Mouse (Mus musculus): ENCODE measurements around the gene Vmn2r124. TPM values are rescaled to one million over a fixed set of nuclear protein-coding genes. Genes with fewer than 3 reads are reported as not detected.

Gene Vmn2r124
- not detected in 2 replicates for polyA plus RNA-seq (2012; rRNA removed)

GRCm38 (mm10) chr17:18049124-18049523, at the start of gene Vmn2r124:
TSS of gene Vmn2r124 (plus strand) at chr17:18049424.

DNA sequence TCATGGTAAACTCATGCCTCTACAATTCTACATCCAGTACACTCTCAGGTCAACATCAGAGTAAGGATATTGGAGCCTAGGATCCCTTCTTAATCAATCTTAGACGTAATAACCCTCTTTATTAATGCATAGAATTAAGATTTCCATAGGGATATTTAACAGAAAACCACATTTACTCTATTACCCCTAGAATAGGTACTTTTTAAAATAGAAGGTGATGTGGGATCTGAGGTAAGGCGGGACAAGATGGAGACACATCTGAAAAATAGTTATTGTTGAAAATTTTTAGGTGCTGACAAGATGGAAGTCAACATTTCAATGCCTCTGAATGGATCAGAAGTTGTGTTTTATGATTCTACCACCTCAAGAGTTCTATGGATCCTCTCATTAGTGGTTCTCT, 27.8 kb upstream of the Vmn2r124 start, which contains the start of gene Fpr-rs4:
Gene Fpr-rs4, plus strand, starts transcription at position 301 of the 400 bp plus-strand sequence.

GRCm38 (mm10) chr17:18084716-18085115, 35.5 kb downstream of the Vmn2r124 start, which contains the start of gene Vmn2r91:
TSS of gene Vmn2r91 (plus strand) at chr17:18085016.

Other genes starting within 250 kb of the Vmn2r124 start
- gene Spaca6, start 222.3 kb upstream of the Vmn2r124 start, polyA plus RNA-seq (2012; rRNA removed) = 6.8 and 10.5 TPM in 2 replicates
- 0.08 TPM in 2 replicates for gene Has1, start 194.2 kb upstream of the Vmn2r124 start, polyA plus RNA-seq (2012; rRNA removed)
- gene Fpr1, start 165.5 kb upstream of the Vmn2r124 start, polyA plus RNA-seq (2012; rRNA removed) = 17.5 and 21.4 TPM in 2 replicates
- gene Fpr2, start 161.6 kb upstream of the Vmn2r124 start, polyA plus RNA-seq (2012; rRNA removed) = 19.7 and 24.7 TPM in 2 replicates
- 0.02 TPM in 1 of 2 replicates, not detected in the other for gene Fpr3, start 161.6 kb upstream of the Vmn2r124 start, polyA plus RNA-seq (2012; rRNA removed)
- not detected in 2 replicates for gene Fpr-rs4, start 27.7 kb upstream of the Vmn2r124 start, polyA plus RNA-seq (2012; rRNA removed)
- gene Vmn2r91, start 35.6 kb downstream of the Vmn2r124 start, polyA plus RNA-seq (2012; rRNA removed) = not detected in 2 replicates
- gene Vmn2r92, start 102.5 kb downstream of the Vmn2r124 start, polyA plus RNA-seq (2012; rRNA removed) = not detected in 2 replicates
- gene Vmn2r94, start 228.3 kb downstream of the Vmn2r124 start, polyA plus RNA-seq (2012; rRNA removed) = not detected in 2 replicates
- not detected in 2 replicates for gene Vmn2r93, start 248.7 kb downstream of the Vmn2r124 start, polyA plus RNA-seq (2012; rRNA removed)

All from liver, embryonic 18 days (tissue).